Mouse (Mus musculus) G1E (cell line): Measurements from ENCODE around the gene Dcdc2c. TPM values are rescaled to one million over a fixed set of nuclear protein-coding genes. Genes with fewer than 3 reads are reported as not detected.

ENCODE experiments used
- ATAC-seq: 2 replicates; pipeline ENCODE4 v1.8.0; 2016; ENCODE audit warnings: mild to moderate bottlenecking; ENCODE audit not compliant: insufficient number of reproducible peaks, poor library complexity, low FRiP score, severe bottlenecking; ENCODE audit errors: extremely low read depth
- DNase-seq: peaks from one replicate; pipeline ENCODE4 v3.0.0; 2012; ENCODE audit warnings: low spot score
- H3K27me3 ChIP-seq: 2 replicates; pipeline ENCODE4 v1.6.1; 2012; ENCODE audit warnings: mild to moderate bottlenecking, low read length, inconsistent platforms; ENCODE audit not compliant: insufficient read depth
- H3K36me3 ChIP-seq: replicated peaks from 2 replicates; pipeline ENCODE3; 2012; ENCODE audit warnings: mild to moderate bottlenecking, inconsistent platforms
- H3K4me1 ChIP-seq: 2 replicates; pipeline ENCODE4 v1.6.1; 2012; ENCODE audit warnings: low read depth, low read length, inconsistent platforms, mixed read lengths; ENCODE audit not compliant: insufficient read depth
- H3K4me3 ChIP-seq: 2 replicates; pipeline ENCODE4 v1.5.1; 2012; ENCODE audit warnings: low read depth, mild to moderate bottlenecking, inconsistent platforms, low read length, moderate library complexity, mixed read lengths
- H3K9me3 ChIP-seq: replicated peaks from 2 replicates; pipeline ENCODE4 v1.6.1; 2012; ENCODE audit warnings: inconsistent platforms
- CTCF ChIP-seq: IDR thresholded peaks from 2 replicates; pipeline ENCODE4 v1.5.1; 2012; ENCODE audit warnings: low read depth, low read length, inconsistent platforms, mixed read lengths
- GATA1 ChIP-seq: IDR thresholded peaks from 2 replicates; pipeline ENCODE4 v1.6.1; 2012; ENCODE audit warnings: borderline replicate concordance, low read length, inconsistent platforms, mixed read lengths
- GATA2 ChIP-seq: IDR thresholded peaks from 2 replicates; pipeline ENCODE4 v1.6.1; 2012; ENCODE audit warnings: low read depth, low read length, inconsistent platforms, borderline replicate concordance
- POLR2AphosphoS5 ChIP-seq: IDR thresholded peaks from 2 replicates; pipeline ENCODE4 v1.6.1; 2012; ENCODE audit warnings: low read depth, low read length, inconsistent platforms; ENCODE audit not compliant: insufficient replicate concordance
- TAL1 ChIP-seq: conservative IDR thresholded peaks from 2 replicates; pipeline ENCODE4 v1.6.1; 2012; ENCODE audit warnings: low read depth, low read length, inconsistent platforms, mixed read lengths
- polyA plus RNA-seq: library from polyadenylated mRNA; stranded (reverse); fragments of >175 nt; gene quantifications from 2 replicates; pipeline ENCODE4 v1.2.3, GENCODE M21; 2012
- total RNA-seq, 2 experiments: library from RNA; stranded (forward) in 1 of 2; stranded (reverse) in 1 of 2; fragments of 200-1000 nt in 1 of 2; fragments of >200 nt in 1 of 2; fragmentation: Nextera tagmentation in 1 of 2; gene quantifications; 2 replicates each; pipeline ENCODE4 v1.2.3; 2014 to 2017

Dcdc2c gene
- total and polyA plus RNA-seq, 3 experiments: 0.16 TPM; not detected in 2

DNA sequence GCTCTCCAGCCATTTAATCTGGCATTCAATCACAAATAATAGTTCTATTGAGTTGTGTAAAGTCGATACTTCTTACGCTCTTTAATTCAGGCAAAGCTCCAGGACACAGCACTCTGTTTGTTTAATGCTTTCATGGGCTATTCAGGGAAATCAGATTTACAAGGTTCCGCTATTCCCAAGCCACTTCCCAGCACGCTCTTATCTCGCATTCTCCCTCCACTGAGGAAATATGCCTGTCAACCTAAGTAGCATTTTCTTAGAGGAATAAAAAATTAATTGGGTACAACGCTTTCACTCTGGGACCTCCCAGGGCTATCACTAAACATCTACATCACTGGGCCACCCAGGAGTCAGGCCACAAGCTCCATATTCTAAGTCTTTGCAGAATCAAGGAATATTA, 160.1 kb downstream of the Dcdc2c start:
- H3K9me3 ChIP-seq: peaks cover 28% of the 10 kb centered on the region
- no peak overlapping the region for H3K4me3 ChIP-seq
- H3K27me3 ChIP-seq: no peaks in the 10 kb centered on the region
- no peaks in the 10 kb centered on the region for H3K4me1 ChIP-seq
- no peak for ATAC-seq
- TF ChIP-seq GATA2 (no peak), CTCF (no peak), GATA1 (no peak), TAL1 (no peak), POLR2AphosphoS5 (no peak)
- H3K36me3 ChIP-seq: no peaks in the 10 kb centered on the region
- no peak for DNase-seq

Other genes with a start within 250 kb of the Dcdc2c start
- not detected in 2 replicates for gene Allc, start 30.1 kb upstream of the Dcdc2c start, total RNA-seq (2014; fragmentation: Nextera tagmentation)
- gene Allc, start 30.1 kb upstream of the Dcdc2c start, total RNA-seq (2017): 0.05 and 0.17 TPM in 2 replicates
- not detected in 2 replicates for gene Allc, start 30.1 kb upstream of the Dcdc2c start, polyA plus RNA-seq
- not detected in 2 replicates for gene Colec11, start 71.0 kb upstream of the Dcdc2c start, total RNA-seq (2014; fragmentation: Nextera tagmentation)
- gene Colec11, start 71.0 kb upstream of the Dcdc2c start, total RNA-seq (2017): 0.22 and 0.46 TPM in 2 replicates
- not detected in 2 replicates for gene Colec11, start 71.0 kb upstream of the Dcdc2c start, polyA plus RNA-seq
- 1,147 and 1,296 TPM in 2 replicates for gene Rps7, start 83.6 kb upstream of the Dcdc2c start, total RNA-seq (2014; fragmentation: Nextera tagmentation)
- gene Rps7, start 83.6 kb upstream of the Dcdc2c start, total RNA-seq (2017): 3,809 and 4,399 TPM in 2 replicates
- gene Rps7, start 83.6 kb upstream of the Dcdc2c start, polyA plus RNA-seq: 365 and 446 TPM in 2 replicates
- gene Rnaseh1, start 97.2 kb upstream of the Dcdc2c start, total RNA-seq (2014; fragmentation: Nextera tagmentation): 11.2 and 17.6 TPM in 2 replicates
- gene Rnaseh1, start 97.2 kb upstream of the Dcdc2c start, total RNA-seq (2017): 24.5 and 27.2 TPM in 2 replicates
- 14.9 and 17.8 TPM in 2 replicates for gene Rnaseh1, start 97.2 kb upstream of the Dcdc2c start, polyA plus RNA-seq
- 70.8 and 97.4 TPM in 2 replicates for gene Adi1, start 122.8 kb upstream of the Dcdc2c start, total RNA-seq (2014; fragmentation: Nextera tagmentation)
- gene Adi1, start 122.8 kb upstream of the Dcdc2c start, total RNA-seq (2017): 39.2 and 45.3 TPM in 2 replicates
- gene Adi1, start 122.8 kb upstream of the Dcdc2c start, polyA plus RNA-seq: 20.1 and 25.6 TPM in 2 replicates
- gene Trappc12, start 198.1 kb upstream of the Dcdc2c start, total RNA-seq (2014; fragmentation: Nextera tagmentation): 37.4 and 49.6 TPM in 2 replicates
- gene Trappc12, start 198.1 kb upstream of the Dcdc2c start, total RNA-seq (2017): 44.9 and 51.2 TPM in 2 replicates
- 9.8 and 13.5 TPM in 2 replicates for gene Trappc12, start 198.1 kb upstream of the Dcdc2c start, polyA plus RNA-seq
- gene Eipr1, start 199.4 kb upstream of the Dcdc2c start, total RNA-seq (2014; fragmentation: Nextera tagmentation): 11.0 and 14.9 TPM in 2 replicates
- 52.8 and 59.5 TPM in 2 replicates for gene Eipr1, start 199.4 kb upstream of the Dcdc2c start, total RNA-seq (2017)
- 22.4 and 26.5 TPM in 2 replicates for gene Eipr1, start 199.4 kb upstream of the Dcdc2c start, polyA plus RNA-seq